Mouse (Mus musculus): ENCODE data around the gene Kif1b. TPM values are rescaled to one million over a fixed set of nuclear protein-coding genes. Genes with fewer than 3 reads are reported as not detected.
A peak's percentile ranks its signal among the peaks of the same experiment; 100 is the strongest.

Gene Kif1b
- total and polyA plus RNA-seq, 3 experiments, result 10.0 to 27.6 (median 17.0) TPM

- TF ChIP-seq JUND (conservative IDR thresholded peaks at IDR 0.05; ENCODE audit: low read depth, low read length) (no peak), USF1 (IDR thresholded peaks at IDR 0.05; ENCODE audit: low read depth, low read length) (no peak), ZNF384 (IDR thresholded peaks at IDR 0.05; ENCODE audit: low read depth, low read length) (no peak), MXI1 (IDR thresholded peaks at IDR 0.05; ENCODE audit: low read depth, low read length) (no peak)
- H3K4me2 ChIP-seq (ENCODE audit: insufficient read depth, low read depth, poor library complexity, severe bottlenecking), result no peak overlapping the region
- peaks cover 34 to 50% of the 10 kb centered on the region in 2 experiments for H3K36me3 ChIP-seq (replicated peaks in 1 of 2; ENCODE audit: control insufficient read depth in 1 of 2, insufficient read depth in 1 of 2, low read length in 1 of 2)
- in situ Hi-C loops (cut with MboI; ENCODE audit: low pct_ligation_motif_present, low pct_unique_long_range_greater_than_20kb, low sequenced_read_pairs) (loop anchor here (10.0 kb wide), 1 partner anchor 182 kb away; no protein-coding TSS in a partner anchor), dilution Hi-C loops (cut with MboI; ENCODE audit: extremely low pct_ligation_motif_present, extremely low pct_unique_long_range_greater_than_20kb, low sequenced_read_pairs) (no loop called here)
- no peak overlapping the region for H3K4me3 ChIP-seq (replicated peaks in 1 of 3; ENCODE audit: low read depth in 2 of 3, low read length in 2 of 3, poor library complexity in 1 of 3)
- no peaks in the 10 kb centered on the region for H3K79me2 ChIP-seq (replicated peaks; ENCODE audit: control insufficient read depth, extremely low read depth, insufficient read depth, poor library complexity, severe bottlenecking)
- H3K9ac ChIP-seq (ENCODE audit: insufficient read depth, low read depth), result no peak overlapping the region
- no peak overlapping the region for H3K27ac ChIP-seq (ENCODE audit: insufficient read depth, low read depth)
- peaks cover 5% of the 10 kb centered on the region for H3K9me3 ChIP-seq (replicated peaks; ENCODE audit: low read length)
- DNase-seq (ENCODE audit: extremely low read depth), result no peak
- no peaks in the 10 kb centered on the region for H3K27me3 ChIP-seq (replicated peaks)
- peaks cover 6 to 22% of the 10 kb centered on the region in 2 experiments for H3K4me1 ChIP-seq (ENCODE audit: control insufficient read depth in 1 of 2, insufficient read depth in 2 of 2)
These were observed 19.8 kb upstream of the Kif1b start for GRCm38 (mm10) chr4:149327281-149327680.

DNA sequence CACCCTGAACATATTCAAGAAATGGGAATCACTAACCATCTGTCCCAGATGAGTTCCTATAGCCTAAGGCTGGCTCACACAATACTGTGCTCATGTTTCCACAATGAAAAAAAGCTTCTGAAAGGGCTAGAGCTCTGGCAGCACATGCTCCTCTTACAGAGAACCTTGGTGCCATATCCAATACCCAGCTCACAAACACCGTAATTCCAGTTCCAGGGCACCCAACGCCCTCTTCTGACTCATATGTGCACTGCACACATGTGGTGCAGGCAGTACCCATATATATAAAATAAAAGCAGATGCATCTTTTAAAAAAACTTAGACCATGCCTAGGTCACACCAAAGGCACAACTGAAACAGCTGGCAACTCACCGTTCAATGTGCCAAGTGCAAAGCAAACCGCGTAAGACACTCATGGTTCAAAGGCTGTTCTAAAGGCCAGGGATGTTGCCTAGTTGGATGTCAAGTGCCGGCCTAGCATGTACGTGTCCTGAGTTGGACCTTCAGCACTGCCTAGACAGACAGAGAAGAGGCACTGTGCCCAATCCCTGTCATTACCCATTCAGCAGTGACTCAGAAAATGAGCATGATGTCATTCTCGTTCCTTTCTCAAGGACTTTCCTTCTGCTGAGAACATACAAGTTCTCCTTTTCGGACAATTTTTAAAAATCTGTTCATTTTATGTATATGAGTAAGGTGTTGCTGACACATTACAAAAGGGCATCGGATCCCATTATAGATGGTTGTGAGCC is 18.1 kb upstream of the Kif1b start:
- Histone ChIP-seq H3K27me3 (replicated peaks) (no peaks in the 10 kb centered on the region), H3K36me3 (replicated peaks in 1 of 2; ENCODE audit: control insufficient read depth in 1 of 2, insufficient read depth in 1 of 2, low read length in 1 of 2) (peaks cover 20 to 35% of the 10 kb centered on the region in 2 experiments), H3K9ac (ENCODE audit: insufficient read depth, low read depth) (no peak overlapping the region), H3K27ac (ENCODE audit: insufficient read depth, low read depth) (peak overlapping the region; percentile 67), H3K9me3 (replicated peaks; ENCODE audit: low read length) (no peaks in the 10 kb centered on the region), H3K4me3 (replicated peaks in 1 of 3; ENCODE audit: low read depth in 2 of 3, low read length in 2 of 3, poor library complexity in 1 of 3) (peak overlapping the region in 1 of 3 experiments; percentile 33), H3K4me1 (ENCODE audit: control insufficient read depth in 1 of 2, insufficient read depth in 2 of 2) (peaks cover 11 to 26% of the 10 kb centered on the region in 2 experiments), H3K79me2 (replicated peaks; ENCODE audit: control insufficient read depth, extremely low read depth, insufficient read depth, poor library complexity, severe bottlenecking) (no peaks in the 10 kb centered on the region), H3K4me2 (ENCODE audit: insufficient read depth, low read depth, poor library complexity, severe bottlenecking) (0 out of 2 replicates have a peak overlapping the region, but pooled peaks have one; percentile 11)
- peak; percentile 33 for DNase-seq (ENCODE audit: extremely low read depth)
- dilution Hi-C loops (cut with MboI; ENCODE audit: extremely low pct_ligation_motif_present, extremely low pct_unique_long_range_greater_than_20kb, low sequenced_read_pairs), result no loop called here
- in situ Hi-C loops (cut with MboI; ENCODE audit: low pct_ligation_motif_present, low pct_unique_long_range_greater_than_20kb, low sequenced_read_pairs), result loop anchor here (10.0 kb wide), 1 partner anchor 181 kb away; no protein-coding TSS in a partner anchor
- TF ChIP-seq USF2 (conservative IDR thresholded peaks at IDR 0.05; ENCODE audit: low read depth, low read length), result no peak
- TF ChIP-seq ZNF384 (IDR thresholded peaks at IDR 0.05; ENCODE audit: low read depth, low read length), result no peak
- no peak for TF ChIP-seq CHD1 (IDR thresholded peaks at IDR 0.05; ENCODE audit: low read depth, low read length)
- peak; percentile 69; the same call in 1 of the 2 replicates for TF ChIP-seq SIN3A (IDR thresholded peaks at IDR 0.05; ENCODE audit: low read length)
- TF ChIP-seq CHD2 (IDR thresholded peaks at IDR 0.05; ENCODE audit: low read length), result no peak
- TF ChIP-seq ELF1 (IDR thresholded peaks at IDR 0.05; ENCODE audit: low read depth, low read length), result no peak
- TF ChIP-seq MYC (IDR thresholded peaks at IDR 0.05; ENCODE audit: low read depth, low read length), result no peak
- no peak for TF ChIP-seq SMC3 (IDR thresholded peaks at IDR 0.05; ENCODE audit: low read depth, low read length)
- TF ChIP-seq NRF1 (IDR thresholded peaks at IDR 0.05; ENCODE audit: low read depth, low read length), result no peak
- TF ChIP-seq ZMIZ1 (IDR thresholded peaks at IDR 0.05; ENCODE audit: low read depth, low read length), result no peak
- TF ChIP-seq ZC3H11A (IDR thresholded peaks at IDR 0.05; ENCODE audit: low read depth, low read length), result no peak
- TF ChIP-seq PAX5 (IDR thresholded peaks at IDR 0.05; ENCODE audit: low read length), result no peak
- TF ChIP-seq USF1 (IDR thresholded peaks at IDR 0.05; ENCODE audit: low read depth, low read length), result no peak
- TF ChIP-seq HCFC1 (IDR thresholded peaks at IDR 0.05; ENCODE audit: low read depth, low read length), result no peak; the same call in 1 of the 2 replicates
- no peak for TF ChIP-seq POLR2AphosphoS2 (IDR thresholded peaks at IDR 0.05; ENCODE audit: low read depth, low read length)
- no peak for TF ChIP-seq MAX (IDR thresholded peaks at IDR 0.05; ENCODE audit: low read length)
- peak; percentile 92 for TF ChIP-seq JUND (conservative IDR thresholded peaks at IDR 0.05; ENCODE audit: low read depth, low read length)
- no peak for TF ChIP-seq POLR2A (IDR thresholded peaks at IDR 0.05; ENCODE audit: low read depth, low read length)
- TF ChIP-seq MEF2A (IDR thresholded peaks at IDR 0.05; ENCODE audit: borderline replicate concordance, low read depth, low read length), result peak; percentile 66
- TF ChIP-seq MAZ (IDR thresholded peaks at IDR 0.05; ENCODE audit: low read depth, low read length), result no peak
- no peak for TF ChIP-seq NELFE (IDR thresholded peaks at IDR 0.05; ENCODE audit: low read depth, low read length)
- no peak for TF ChIP-seq GABPA (IDR thresholded peaks at IDR 0.05; ENCODE audit: insufficient replicate concordance, low read depth, low read length)
- TF ChIP-seq ZKSCAN1 (IDR thresholded peaks at IDR 0.05; ENCODE audit: borderline replicate concordance, low read depth, low read length), result no peak
- no peak for TF ChIP-seq TBP (conservative IDR thresholded peaks at IDR 0.05; ENCODE audit: low read depth, low read length)
- TF ChIP-seq TCF12 (IDR thresholded peaks at IDR 0.05; ENCODE audit: low read depth, low read length), result no peak
- TF ChIP-seq RAD21 (IDR thresholded peaks at IDR 0.05; ENCODE audit: low read depth, low read length), result no peak; the same call in none of the 2 replicates
- TF ChIP-seq RCOR1 (conservative IDR thresholded peaks at IDR 0.05; ENCODE audit: low read depth, low read length), result no peak
- peak; percentile 83 for TF ChIP-seq EP300 (IDR thresholded peaks at IDR 0.05; ENCODE audit: low read length)
- no peak for TF ChIP-seq E2F4 (IDR thresholded peaks at IDR 0.05; ENCODE audit: insufficient replicate concordance, low read depth, low read length)
- TF ChIP-seq MXI1 (IDR thresholded peaks at IDR 0.05; ENCODE audit: low read depth, low read length), result no peak
- TF ChIP-seq KAT2A (IDR thresholded peaks at IDR 0.05; ENCODE audit: insufficient replicate concordance, low read length), result no peak
